ENCODE assay signal across 8 mouse cellular contexts in genomic region chr13:97776702-97777101, GRCm38 (mm10). TPM values are rescaled to one million over a fixed set of nuclear protein-coding genes. Genes with fewer than 3 reads are reported as not detected.
DNase-seq lines count a peak whose midpoint lies in the region; ATAC-seq lines count a peak whose summit lies in the region.

No protein-coding gene starts in this region.

- H3K4me1 ChIP-seq in forebrain, embryonic 10.5 days = peaks cover 22% of the 10 kb centered on the region
- no peaks in the 10 kb centered on the region for H3K4me1 ChIP-seq in forebrain, embryonic 11.5 days (replicated peaks; ENCODE audit: control insufficient read depth, insufficient read depth, low read length)

- no peaks in the 10 kb centered on the region for H3K27me3 ChIP-seq in forebrain, embryonic 10.5 days (ENCODE audit: poor library complexity, severe bottlenecking)
- no peaks in the 10 kb centered on the region for H3K27me3 ChIP-seq in forebrain, embryonic 11.5 days (ENCODE audit: control insufficient read depth, insufficient read depth, low read length)

- no peak overlapping the region for H3K4me2 ChIP-seq in forebrain, embryonic 11.5 days (ENCODE audit: low read depth, low read length, severe bottlenecking)

- H3K36me3 ChIP-seq in forebrain, embryonic 10.5 days (replicated peaks) = no peaks in the 10 kb centered on the region
- H3K36me3 ChIP-seq in forebrain, embryonic 11.5 days (ENCODE audit: control insufficient read depth, insufficient read depth, low read length) = no peaks in the 10 kb centered on the region

- no peak for ATAC-seq in forebrain, embryonic 11.5 days (replicated peaks; ENCODE audit: low FRiP score)
- ATAC-seq in granulocyte monocyte progenitor cell, adult 5-6 weeks (replicated peaks; ENCODE audit: poor library complexity, severe bottlenecking) = no peak

- no peak for DNase-seq in forebrain, embryonic 10.5 days (ENCODE audit: extremely low spot score, low spot score)
- no peak for DNase-seq in forebrain, embryonic 11.5 days (ENCODE audit: low spot score)
- peak; percentile 73 for DNase-seq in 3134 (ENCODE audit: extremely low read depth, insufficient read length, low spot score)
- DNase-seq in gastrocnemius, adult 8-10 months (ENCODE audit: low spot score in 2 of 2) = peak; percentile 33 to 50
- peak; percentile 43 to 59 for DNase-seq in kidney, postnatal 4 days
- DNase-seq in skeletal muscle tissue, adult 2 months (ENCODE audit: low read depth, low spot score) = peak; percentile 52
- DNase-seq in spleen, postnatal 36 days (ENCODE audit: low spot score in 2 of 2) = no peak

- 75% methylated on average over 3 of the region's 3 CpGs for WGBS in forebrain, embryonic 10.5 days
- WGBS in forebrain, embryonic 11.5 days = 70% methylated on average over 3 of the region's 3 CpGs

- H3K27ac ChIP-seq in forebrain, embryonic 10.5 days = 0 out of 2 replicates have a peak overlapping the region, but pooled peaks have one; percentile 21
- H3K27ac ChIP-seq in forebrain, embryonic 11.5 days (ENCODE audit: low read depth, low read length) = no peak overlapping the region

- H3K9me3 ChIP-seq in forebrain, embryonic 10.5 days = peaks cover 3% of the 10 kb centered on the region; the same call in 1 of the 2 replicates
- no peaks in the 10 kb centered on the region for H3K9me3 ChIP-seq in forebrain, embryonic 11.5 days (ENCODE audit: control insufficient read depth, low read length)

- no peak overlapping the region for H3K9ac ChIP-seq in forebrain, embryonic 11.5 days (ENCODE audit: low read length)

- H3K4me3 ChIP-seq in forebrain, embryonic 10.5 days = no peak overlapping the region
- no peak overlapping the region for H3K4me3 ChIP-seq in forebrain, embryonic 11.5 days (ENCODE audit: low read depth, low read length)

RNA-seq across cellular contexts. Expression of gene Gm10260, which starts 16.3 kb away (rescaled TPM):
- polyA plus RNA-seq in forebrain, embryonic 10.5 days (2016; fragmentation: Nextera tagmentation; extraction: Ambion mirVana) = 5.5 and 6.2 TPM in 2 replicates
- 3.0 and 7.0 TPM in 2 replicates for polyA plus RNA-seq in forebrain, embryonic 11.5 days (2014; fragmentation: Nextera tagmentation; extraction: Ambion mirVana)
- 100 to 1,000 TPM in 3 of 4 experiments, 10 to 100 TPM in 1; 78.9 to 137 (median 104) TPM for total RNA-seq in gastrocnemius, adult 8-10 months (2022)
- 17.2 and 27.7 TPM in 2 replicates for total RNA-seq in granulocyte monocyte progenitor cell, adult 5-6 weeks (2014; fragmentation: Nextera tagmentation)
- total RNA-seq in granulocyte monocyte progenitor cell, adult 5-6 weeks (2017) = 26.3 and 38.6 TPM in 2 replicates

Comparison
In these comparisons a context has a peak if more than half of its experiments do, and no peak if none do; other contexts are left out.
1. DNase-seq: peak in 3134 (single experiment), gastrocnemius, adult 8-10 months (2 of 2), kidney, postnatal 4 days (2 of 2) and skeletal muscle tissue, adult 2 months (single experiment); none in forebrain, embryonic 10.5 days (single experiment), forebrain, embryonic 11.5 days (single experiment) and spleen, postnatal 36 days (0 of 2).